Mouse (Mus musculus): Measurements from ENCODE around the gene Atp2c1.

Atp2c1 gene

GRCm38 (mm10) chr9:105527219-105527618, at the start of gene Atp2c1:
Gene Atp2c1, minus strand, starts transcription at chr9:105527319.
- CTCF ChIA-PET = no interaction called here

- CTCF ChIA-PET = interaction anchor here (0.6 kb wide), 1 partner anchor 16 kb away, joined by 3 read pairs; no protein-coding TSS in a partner anchor
Measured at GRCm38 (mm10) chr9:105557452-105557851, 30.3 kb upstream of the Atp2c1 start.

GRCm38 (mm10) chr9:105556141-105556735, 29.1 kb upstream of the Atp2c1 start:
- CTCF ChIA-PET = no interaction called here

- CTCF ChIA-PET = no interaction called here
Measured at GRCm38 (mm10) chr9:105554439-105554807, 27.3 kb upstream of the Atp2c1 start.

- CTCF ChIA-PET = no interaction called here
Measured at GRCm38 (mm10) chr9:105553629-105554438, 26.7 kb upstream of the Atp2c1 start.

GRCm38 (mm10) chr9:105551407-105551806, 24.3 kb upstream of the Atp2c1 start:
- CTCF ChIA-PET = no interaction called here

GRCm38 (mm10) chr9:105549096-105549495, 22.0 kb upstream of the Atp2c1 start:
- CTCF ChIA-PET = no interaction called here

GRCm38 (mm10) chr9:105544013-105544750, 17.1 kb upstream of the Atp2c1 start:
- CTCF ChIA-PET = interaction anchor here (0.5 kb wide), 1 partner anchor 878 kb away, joined by 17 read pairs; no protein-coding TSS in a partner anchor

GRCm38 (mm10) chr9:105537473-105537872, 10.4 kb upstream of the Atp2c1 start:
- CTCF ChIA-PET = interaction anchor here (0.6 kb wide), 1 partner anchor 80 kb away, joined by 4 read pairs; no protein-coding TSS in a partner anchor

- CTCF ChIA-PET = no interaction called here
Measured at GRCm38 (mm10) chr9:105536877-105537276, 9.8 kb upstream of the Atp2c1 start.

- CTCF ChIA-PET = no interaction called here
Measured at GRCm38 (mm10) chr9:105525355-105525754, 1.8 kb downstream of the Atp2c1 start.

GRCm38 (mm10) chr9:105523038-105523437, 4.1 kb downstream of the Atp2c1 start:
- CTCF ChIA-PET = no interaction called here

- CTCF ChIA-PET = no interaction called here
Measured at GRCm38 (mm10) chr9:105522063-105522462, 5.1 kb downstream of the Atp2c1 start.

GRCm38 (mm10) chr9:105520776-105521552, 6.2 kb downstream of the Atp2c1 start:
- CTCF ChIA-PET = no interaction called here

- CTCF ChIA-PET = interaction anchor here (0.6 kb wide), 1 partner anchor 1155 kb away, joined by 4 read pairs; no protein-coding TSS in a partner anchor
Measured at GRCm38 (mm10) chr9:105519278-105519883, 7.7 kb downstream of the Atp2c1 start.

GRCm38 (mm10) chr9:105503690-105504089, 23.4 kb downstream of the Atp2c1 start:
- CTCF ChIA-PET = no interaction called here

GRCm38 (mm10) chr9:105502389-105502788, 24.7 kb downstream of the Atp2c1 start:
- CTCF ChIA-PET = no interaction called here

GRCm38 (mm10) chr9:105495316-105496174, 31.6 kb downstream of the Atp2c1 start:
- CTCF ChIA-PET = no interaction called here

GRCm38 (mm10) chr9:105494553-105495315, 32.4 kb downstream of the Atp2c1 start:
- CTCF ChIA-PET = interaction anchor here (0.6 kb wide), 1 partner anchor 302 kb away, joined by 5 read pairs; no protein-coding TSS in a partner anchor
